Mouse (Mus musculus) layer of hippocampus, adult 2 months (tissue): Measurements from ENCODE around the gene Myh7. TPM values are rescaled to one million over a fixed set of nuclear protein-coding genes. Genes with fewer than 3 reads are reported as not detected.

ENCODE experiments used
- DNase-seq, 2 experiments: peaks; one replicate each; pipeline ENCODE4 v3.0.0; 2022; ENCODE audit warnings: low spot score in 2 of 2
- H3K27ac ChIP-seq: fragments of 200-600 bp; 2 replicates; pipeline ENCODE4 v1.8.1; 2022
- H3K4me3 ChIP-seq: fragments of 200-600 bp; 2 replicates; pipeline ENCODE4 v1.8.1; 2022; ENCODE audit warnings: mild to moderate bottlenecking
- CTCF ChIP-seq: fragments of 200-600 bp; conservative IDR thresholded peaks from 2 replicates; pipeline ENCODE4 v1.8.1; 2022; ENCODE audit warnings: antibody characterized with exemption, mild to moderate bottlenecking, moderate library complexity
- total RNA-seq, 2 experiments: library from RNA; stranded (reverse); gene quantifications; 2 replicates each; pipeline ENCODE4 v1.2.3; 2021

Gene Myh7
- total RNA-seq, 2 experiments from 2014 or later = 8.3 TPM

DNA sequence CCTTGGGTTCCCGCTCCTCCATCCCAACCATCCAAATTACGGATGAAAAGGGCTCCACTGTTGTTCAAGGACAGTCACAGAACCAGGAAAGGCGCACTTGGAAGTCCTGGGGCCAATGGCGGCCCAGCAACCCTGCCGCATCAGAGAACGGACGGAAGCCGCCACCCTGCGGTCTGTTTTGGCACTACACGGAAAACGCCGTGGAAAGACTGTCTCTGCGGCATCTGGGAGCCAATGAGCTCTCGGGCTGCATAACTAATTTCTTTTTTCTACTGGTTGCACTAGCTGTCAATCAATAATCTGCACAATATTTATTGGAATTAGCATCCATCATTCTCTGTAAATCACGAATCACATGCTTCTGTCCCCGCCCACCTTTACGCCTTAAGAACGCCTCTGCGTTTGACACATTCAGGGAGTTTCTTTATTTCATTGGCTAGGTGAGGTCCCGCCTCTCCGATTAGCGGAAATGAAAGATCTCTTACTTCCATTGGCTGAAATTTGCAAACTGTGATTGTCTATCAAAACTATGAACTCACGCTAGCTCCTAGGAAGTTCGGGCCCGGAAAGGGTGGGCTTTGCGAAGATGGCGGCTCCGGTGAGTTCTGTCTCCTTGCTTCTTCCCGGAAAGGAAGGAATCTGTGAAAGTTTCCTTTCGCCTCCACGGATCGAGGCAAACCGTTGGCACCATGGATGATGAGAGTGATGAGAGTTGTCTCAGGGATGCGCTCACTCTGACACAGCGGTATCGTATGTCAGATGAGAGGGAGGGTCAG lies 20.8 kb upstream of the Myh7 start, which contains the start of gene Ngdn:
Gene Ngdn (plus strand): TSS at position 464 of the 776 bp plus-strand sequence.
- DNase-seq = peak; percentile 99 to 100
- H3K4me3 ChIP-seq = peak within 1 kb of the TSS; percentile 84
- H3K27ac ChIP-seq = peak within 1 kb of the TSS; percentile 100
- TF ChIP-seq CTCF = peak; percentile 98

DNA sequence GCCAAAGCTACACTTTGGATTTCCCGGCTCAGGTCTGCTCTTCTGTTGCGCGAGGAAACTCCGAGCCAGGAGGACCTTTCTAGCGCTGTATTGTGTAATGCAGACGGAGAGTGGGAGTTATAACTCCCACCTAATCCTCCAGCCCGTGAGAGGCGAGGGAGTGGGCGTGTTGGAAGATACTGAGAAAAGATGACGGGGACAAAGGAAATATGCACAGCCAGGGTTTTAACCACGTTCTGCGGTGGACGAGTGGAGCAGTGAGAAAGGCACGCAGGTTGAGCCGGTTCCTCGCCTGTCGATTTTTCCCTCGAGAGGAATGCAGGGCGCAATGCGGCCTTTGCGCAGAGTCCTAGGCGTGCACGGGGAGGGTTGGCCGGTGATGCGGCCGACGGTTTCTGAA lies 20.2 kb upstream of the Myh7 start:
- TF ChIP-seq CTCF = 0 out of 2 replicates have a peak, but pooled peaks have one; percentile 1
- Histone ChIP-seq H3K4me3 (peak overlapping the region; percentile 74), H3K27ac (peak overlapping the region; percentile 100)
- DNase-seq = peak; percentile 71 to 76

DNA sequence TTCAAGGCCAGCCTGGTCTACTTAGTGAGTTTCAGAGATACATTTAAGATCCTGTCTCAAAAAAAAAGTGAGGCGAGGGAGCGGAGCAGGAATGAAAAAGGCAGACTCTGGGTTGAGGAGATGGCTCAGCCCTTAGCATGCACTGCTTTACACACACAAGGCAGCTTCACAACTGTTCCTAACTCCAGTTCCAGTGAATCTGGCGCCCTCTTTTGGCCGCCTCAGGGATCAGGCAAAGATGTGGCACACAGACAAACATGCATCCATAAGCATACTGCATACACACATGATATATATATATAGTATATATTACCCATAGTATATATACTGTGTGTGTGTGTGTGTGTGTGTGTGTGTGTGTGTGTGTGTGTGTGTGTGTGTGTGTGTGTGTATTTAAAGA lies 16.7 kb upstream of the Myh7 start:
- peak; percentile 56 for TF ChIP-seq CTCF
- no peak for DNase-seq
- Histone ChIP-seq H3K27ac (no peak overlapping the region), H3K4me3 (no peak overlapping the region)

DNA sequence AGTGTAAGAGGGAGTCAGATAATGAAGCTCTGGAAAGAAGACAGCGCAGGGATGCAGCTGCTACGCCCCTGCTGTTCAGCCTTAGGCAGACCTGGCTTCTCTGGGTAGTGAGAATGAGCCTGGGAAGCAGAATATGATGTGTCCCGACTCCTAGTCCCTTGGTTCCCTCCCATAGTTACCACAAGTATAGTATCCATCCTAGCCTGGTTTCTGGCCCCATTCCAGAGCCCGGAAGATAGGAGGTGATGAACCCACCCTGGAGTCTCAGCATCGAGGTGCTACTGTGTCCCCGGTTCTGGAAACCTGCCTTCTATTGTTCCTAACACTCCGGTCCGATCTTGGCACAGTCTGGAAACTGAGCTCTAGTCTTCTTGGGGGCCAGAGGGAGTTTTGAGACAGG lies 14.0 kb upstream of the Myh7 start:
- no peak overlapping the region for H3K27ac ChIP-seq
- H3K4me3 ChIP-seq = no peak overlapping the region
- no peak for DNase-seq
- 0 out of 2 replicates have a peak, but pooled peaks have one; percentile 9 for TF ChIP-seq CTCF

DNA sequence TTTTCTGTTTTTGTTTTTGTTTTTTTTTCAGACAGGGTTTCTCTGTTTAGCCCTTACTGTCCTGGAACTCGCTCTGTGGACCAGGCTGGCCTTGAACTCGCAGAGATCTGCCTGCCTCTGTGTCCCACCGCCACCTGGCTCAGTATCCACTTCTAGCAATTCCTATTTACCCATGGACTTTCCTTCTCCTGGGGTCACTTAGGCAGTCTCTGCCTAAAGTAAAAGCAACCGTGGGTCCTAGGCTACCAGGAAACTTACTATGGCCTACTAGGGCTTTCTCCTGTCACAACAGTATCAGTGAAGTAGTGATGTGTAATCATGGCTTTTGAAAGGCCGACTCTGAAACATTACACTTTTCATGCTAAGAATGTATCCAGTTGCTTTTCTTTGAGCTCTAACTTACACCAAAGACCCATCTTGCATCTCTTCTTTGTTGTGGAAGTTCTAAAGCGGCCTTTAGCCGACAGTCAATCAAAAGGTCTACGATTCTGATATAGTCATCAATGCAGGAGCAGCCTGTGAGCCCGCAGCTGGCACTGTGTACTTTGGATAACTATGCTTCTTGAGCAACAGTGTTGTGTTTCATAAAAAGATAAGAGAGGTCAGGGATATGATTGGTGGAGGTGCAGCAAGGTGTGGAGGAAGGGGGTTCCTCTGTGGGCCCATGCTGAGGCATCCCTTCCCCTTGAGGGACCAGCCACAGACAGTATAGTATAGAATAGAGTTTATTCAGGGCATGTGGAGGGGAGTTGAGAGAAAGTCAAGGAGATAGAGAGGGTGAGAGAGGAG lies 12.9 kb upstream of the Myh7 start:
- no peak overlapping the region for H3K4me3 ChIP-seq
- TF ChIP-seq CTCF = no peak
- DNase-seq = no peak
- H3K27ac ChIP-seq = no peak overlapping the region

DNA sequence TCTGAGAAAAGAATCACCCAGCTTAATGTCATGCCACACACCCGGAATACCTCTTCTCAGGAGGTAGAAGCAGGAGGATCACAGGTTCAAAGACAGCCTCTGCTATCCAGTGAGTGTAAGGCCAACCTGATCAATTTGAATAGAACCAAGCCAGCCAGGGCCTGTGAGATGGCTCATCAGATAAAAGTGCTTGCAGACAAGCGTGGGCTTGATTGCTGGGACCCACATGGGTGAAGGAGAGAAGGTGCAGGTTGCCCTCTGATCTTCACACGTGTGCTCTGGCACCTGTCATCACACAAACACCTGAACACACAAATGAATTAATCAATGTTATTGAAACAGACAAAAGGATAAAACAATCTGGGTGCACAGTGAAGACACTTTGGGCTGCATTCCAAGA lies 12.1 kb upstream of the Myh7 start:
- DNase-seq = no peak
- TF ChIP-seq CTCF = no peak
- H3K4me3 ChIP-seq = no peak overlapping the region
- H3K27ac ChIP-seq = no peak overlapping the region

DNA sequence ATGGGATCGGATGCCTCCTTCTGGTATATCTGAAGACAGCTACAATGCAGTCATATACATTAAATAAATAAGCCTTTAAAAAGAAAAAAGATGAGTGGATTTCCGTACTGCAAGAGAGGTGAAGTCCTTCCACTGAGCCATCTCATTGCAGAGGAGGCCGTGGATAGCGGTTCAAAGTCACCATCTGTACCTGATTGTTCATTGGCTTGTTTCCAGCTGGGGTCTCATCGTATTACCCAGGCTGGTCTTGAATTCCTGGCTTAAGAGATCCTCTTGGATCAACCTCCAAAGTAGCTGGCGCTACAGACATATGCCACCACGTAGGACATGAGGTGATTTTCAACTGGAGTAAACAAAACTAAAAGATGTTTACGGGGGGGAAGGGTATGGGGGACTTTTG lies 11.5 kb upstream of the Myh7 start:
- no peak overlapping the region for H3K27ac ChIP-seq
- H3K4me3 ChIP-seq = no peak overlapping the region
- TF ChIP-seq CTCF = no peak
- no peak for DNase-seq

DNA sequence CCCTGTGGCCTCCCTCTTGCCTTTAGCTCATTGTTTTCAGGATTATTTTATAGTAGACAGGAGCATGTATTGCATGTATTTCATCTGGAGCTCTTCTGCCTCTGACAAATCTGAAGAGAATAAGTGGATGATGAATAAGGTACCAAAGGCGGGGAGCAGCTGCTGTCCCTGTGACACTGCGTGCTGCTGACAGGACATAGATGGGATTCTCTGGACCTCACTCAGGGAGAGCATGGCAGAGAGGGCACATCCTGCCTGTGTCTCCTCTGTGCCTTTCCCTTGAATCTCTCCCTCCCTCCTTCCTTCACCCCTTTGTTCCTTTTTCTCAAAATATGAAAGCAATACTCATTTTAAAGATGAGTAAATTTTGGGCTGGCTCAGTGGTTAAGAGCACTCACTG lies 11.1 kb upstream of the Myh7 start:
- H3K27ac ChIP-seq = no peak overlapping the region
- no peak for DNase-seq
- no peak overlapping the region for H3K4me3 ChIP-seq
- no peak for TF ChIP-seq CTCF

DNA sequence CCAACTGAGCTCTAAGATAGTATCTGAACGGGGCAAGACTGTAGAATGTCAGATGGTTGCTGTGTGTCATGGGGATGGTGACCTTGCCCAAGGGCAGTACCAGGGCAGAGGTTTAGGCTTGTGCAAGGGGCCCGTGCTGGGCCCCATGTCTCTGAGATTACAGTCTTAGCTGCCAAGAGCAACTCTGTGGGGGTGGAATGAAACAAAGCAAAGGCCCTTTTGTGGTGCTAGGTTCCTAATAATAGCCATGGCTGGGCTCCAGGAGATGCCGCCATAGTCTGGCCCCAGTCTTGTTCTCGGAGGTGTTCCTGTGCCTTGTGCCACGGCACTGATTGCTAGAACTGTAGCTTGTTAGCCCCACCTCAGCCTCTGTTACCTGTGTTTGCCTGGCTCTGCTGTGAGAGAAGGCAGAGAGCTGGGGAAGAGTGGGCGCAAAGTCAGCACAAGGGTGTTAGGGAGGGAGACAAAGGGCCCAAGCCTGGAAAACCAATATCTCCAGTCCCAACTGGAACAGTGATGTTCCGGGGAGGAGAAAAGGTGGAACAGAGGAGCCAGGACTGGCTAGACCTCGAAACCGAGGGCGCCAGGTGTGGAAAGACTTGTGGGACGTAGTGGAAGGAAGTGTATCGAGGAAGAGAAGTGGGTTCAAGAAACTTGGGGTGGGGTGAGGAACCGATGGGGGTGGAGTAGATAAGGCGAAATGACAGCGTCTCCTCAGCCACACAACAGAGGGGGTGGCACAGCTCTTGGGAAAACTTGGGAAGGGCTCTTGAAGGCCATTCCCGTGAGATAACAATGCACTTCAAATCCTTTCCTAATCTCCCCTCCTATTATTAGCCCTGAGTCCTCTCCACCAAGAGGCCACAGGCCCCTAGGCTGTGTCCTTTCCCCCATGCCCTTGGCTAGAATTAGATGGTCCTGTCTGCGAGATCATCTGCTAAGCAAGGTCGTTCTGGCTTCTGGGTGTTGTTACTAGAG lies 9.7 kb upstream of the Myh7 start:
- H3K4me3 ChIP-seq = no peak overlapping the region
- no peak for TF ChIP-seq CTCF
- peak overlapping the region; percentile 43; the same call in 1 of the 2 replicates for H3K27ac ChIP-seq
- DNase-seq = no peak

DNA sequence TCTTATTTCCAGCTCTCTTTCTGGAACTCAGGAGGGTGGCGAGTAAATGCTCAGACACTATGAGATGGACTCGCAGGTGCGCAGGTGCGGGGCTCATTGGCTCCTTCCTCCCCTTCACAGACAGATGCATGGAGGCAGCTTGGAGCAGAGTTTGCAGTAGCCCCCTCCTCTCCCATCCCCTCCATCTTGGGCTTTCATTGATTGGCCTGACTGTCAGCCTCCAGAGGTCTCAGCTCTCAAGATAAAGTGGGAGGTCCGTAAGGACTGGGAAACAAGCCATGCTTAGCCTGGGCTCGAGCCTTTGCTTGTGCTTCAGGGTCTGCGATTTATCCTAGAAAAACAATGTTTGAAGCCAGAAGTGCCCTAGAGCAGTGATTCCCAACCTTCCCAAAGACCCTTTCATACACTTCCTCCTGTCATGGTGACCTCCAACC lies 8.3 kb upstream of the Myh7 start:
- TF ChIP-seq CTCF = no peak
- no peak for DNase-seq
- H3K27ac ChIP-seq = no peak overlapping the region
- no peak overlapping the region for H3K4me3 ChIP-seq

DNA sequence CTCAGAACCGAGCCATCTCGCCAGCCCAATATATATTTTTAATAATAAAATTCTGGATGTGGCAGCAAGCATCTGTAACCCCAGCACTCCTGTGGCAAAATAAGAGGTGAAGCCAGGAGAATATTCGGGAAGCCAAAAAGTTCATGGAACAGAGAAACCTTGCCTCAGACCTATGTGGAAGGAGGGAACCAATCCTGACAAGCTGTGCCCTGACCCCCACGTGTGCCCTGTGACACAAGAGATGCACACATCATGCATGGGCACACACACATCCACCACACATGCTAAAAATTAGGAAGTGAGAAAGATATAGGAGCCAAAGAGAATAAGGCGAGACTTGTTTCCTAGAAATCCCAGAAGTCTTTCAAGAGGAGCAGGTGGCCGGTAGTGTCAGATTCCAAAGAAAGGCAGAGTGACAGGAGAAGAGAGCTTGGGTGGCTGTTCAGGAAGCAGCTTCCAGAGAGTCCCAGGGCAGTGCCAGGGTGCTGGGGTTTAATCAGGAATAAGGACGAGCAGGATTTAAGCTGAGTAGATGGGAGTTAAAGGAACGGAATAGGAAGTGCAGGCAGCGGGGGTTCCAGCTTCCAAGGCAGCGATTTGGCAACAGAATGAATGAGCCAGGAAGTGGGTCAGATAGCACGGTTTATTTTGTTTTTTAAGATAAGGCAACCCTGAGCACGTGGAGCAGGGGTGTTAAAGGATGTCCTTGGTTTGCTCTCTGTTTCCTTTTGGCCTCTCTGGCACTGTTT lies 7.7 kb upstream of the Myh7 start:
- no peak for DNase-seq
- no peak for TF ChIP-seq CTCF
- H3K27ac ChIP-seq = no peak overlapping the region
- no peak overlapping the region for H3K4me3 ChIP-seq

DNA sequence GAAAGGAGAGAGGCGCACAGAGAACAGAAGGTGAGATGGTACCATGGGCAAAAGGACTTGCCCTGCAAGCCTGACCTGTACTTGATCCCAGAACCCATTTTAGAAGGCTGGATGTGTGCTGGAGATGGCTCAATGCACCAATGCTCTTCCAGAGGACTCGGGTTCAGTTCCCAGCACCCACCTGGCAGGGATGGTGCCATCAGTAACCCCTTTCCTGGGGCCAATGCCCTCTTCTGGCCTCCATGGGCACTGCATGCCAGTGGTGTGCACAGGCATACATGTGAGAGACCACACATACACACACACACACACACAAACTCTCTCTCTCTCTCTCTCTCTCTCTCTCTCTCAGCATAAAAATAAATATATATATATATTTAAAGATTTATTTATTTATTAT lies 7.0 kb upstream of the Myh7 start:
- no peak overlapping the region for H3K4me3 ChIP-seq
- DNase-seq = no peak
- peak; percentile 34 for TF ChIP-seq CTCF
- H3K27ac ChIP-seq = no peak overlapping the region
